Comparison of ENCODE assay signal across 10 mouse cellular contexts in the genomic region with DNA sequence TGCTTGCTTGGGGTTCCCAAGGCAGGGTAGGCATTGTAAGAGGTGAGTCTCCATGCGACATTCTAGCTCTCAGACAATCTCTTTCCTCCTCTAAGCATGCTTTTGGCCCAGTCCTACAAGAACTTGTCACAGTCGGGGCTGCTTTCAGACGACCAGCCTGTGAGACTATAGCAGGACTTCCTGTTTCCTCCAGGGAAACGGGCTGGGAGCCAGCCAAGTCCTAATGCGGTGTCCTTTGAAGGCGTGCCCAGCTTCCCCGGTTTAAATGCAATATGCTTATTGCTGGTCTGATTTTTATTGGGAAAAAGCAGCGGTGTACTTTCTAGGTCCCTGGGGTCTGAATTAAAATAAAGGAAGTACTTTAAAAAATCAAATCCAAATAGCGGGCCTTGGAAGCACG.
DNase-seq lines count a peak whose midpoint lies in the region; ATAC-seq lines count a peak whose summit lies in the region.
"Had no signal": no experiment of that assay in that cellular context is flagged by ENCODE, and none has a peak within 500 bp of the region (broad histone marks: within the 10 kb centered on the region; RNA-seq: fewer than 3 reads in every experiment).

No protein-coding gene starts in this region.

- WGBS in hindbrain, embryonic 12.5 days = 51% methylated on average over 10 of the region's 10 CpGs
- WGBS in hindbrain, embryonic 10.5 days = 63% methylated on average over 10 of the region's 10 CpGs
- WGBS in forebrain, embryonic 16.5 days = 8% methylated on average over 10 of the region's 10 CpGs
- 16% methylated on average over 10 of the region's 10 CpGs for WGBS in hindbrain, embryonic 16.5 days
- 21% methylated on average over 10 of the region's 10 CpGs for WGBS in lung, embryonic 15.5 days

- H3K4me1 ChIP-seq in hindbrain, embryonic 12.5 days = peaks cover 9% of the 10 kb centered on the region
- H3K4me1 ChIP-seq in hindbrain, embryonic 10.5 days (replicated peaks) = peaks cover 16% of the 10 kb centered on the region
- peaks cover 8% of the 10 kb centered on the region for H3K4me1 ChIP-seq in forebrain, embryonic 16.5 days (replicated peaks; ENCODE audit: control insufficient read depth, insufficient read depth, low read length)
- peaks cover 8% of the 10 kb centered on the region for H3K4me1 ChIP-seq in hindbrain, embryonic 16.5 days (ENCODE audit: control insufficient read depth, insufficient read depth, low read depth, low read length)
- H3K4me1 ChIP-seq in lung, embryonic 15.5 days = 0 out of 2 replicates have a peak, but pooled peaks cover 4% of the 10 kb centered on the region

- no peaks in the 10 kb centered on the region for H3K9me3 ChIP-seq in hindbrain, embryonic 12.5 days (replicated peaks)
- no peaks in the 10 kb centered on the region for H3K9me3 ChIP-seq in hindbrain, embryonic 10.5 days
- no peaks in the 10 kb centered on the region for H3K9me3 ChIP-seq in forebrain, embryonic 16.5 days (ENCODE audit: control insufficient read depth, low read length)
- no peaks in the 10 kb centered on the region for H3K9me3 ChIP-seq in hindbrain, embryonic 16.5 days (ENCODE audit: control insufficient read depth, low read length)
- H3K9me3 ChIP-seq in lung, embryonic 15.5 days = no peaks in the 10 kb centered on the region
- H3K9me3 ChIP-seq: embryonic facial prominence, embryonic 13.5 days; G1E had no signal

- peak overlapping the region; percentile 17; the same call in 1 of the 2 replicates for H3K27ac ChIP-seq in hindbrain, embryonic 12.5 days
- H3K27ac ChIP-seq in hindbrain, embryonic 10.5 days = no peak overlapping the region; the same call in 1 of the 2 replicates
- H3K27ac ChIP-seq in forebrain, embryonic 16.5 days (ENCODE audit: low read length) = no peak overlapping the region
- H3K27ac ChIP-seq in hindbrain, embryonic 16.5 days (ENCODE audit: low read depth, low read length) = 0 out of 2 replicates have a peak overlapping the region, but pooled peaks have one; percentile 21
- peak overlapping the region; percentile 49; the same call in 1 of the 2 replicates for H3K27ac ChIP-seq in lung, embryonic 15.5 days
- H3K27ac ChIP-seq: embryonic facial prominence, embryonic 13.5 days had no signal

- no peak for DNase-seq in hindbrain, embryonic 10.5 days (ENCODE audit: low spot score)
- peak; percentile 49 to 78 for DNase-seq in adrenal gland, adult (ENCODE audit: inconsistent age in 2 of 2, low spot score in 1 of 2)
- no peak for DNase-seq in frontal cortex, postnatal 36 days (ENCODE audit: low spot score in 2 of 2)
- no peak for DNase-seq in c-Kit-positive CD71-positive TER-119-positive erythroid progenitor cells, embryonic 14.5 days (ENCODE audit: low spot score)

- no peak for ATAC-seq in hindbrain, embryonic 12.5 days (ENCODE audit: low FRiP score)
- peak; percentile 70; the same call in 1 of the 2 replicates for ATAC-seq in forebrain, embryonic 16.5 days
- ATAC-seq in hindbrain, embryonic 16.5 days = peak; percentile 64; the same call in 1 of the 2 replicates
- ATAC-seq in lung, embryonic 15.5 days (ENCODE audit: borderline replicate concordance, extremely low read depth, low FRiP score, low TSS enrichment) = peak; percentile 72

- no peak overlapping the region for H3K4me2 ChIP-seq in hindbrain, embryonic 12.5 days (replicated peaks)
- peak overlapping the region; percentile 6; the same call in 1 of the 2 replicates for H3K4me2 ChIP-seq in forebrain, embryonic 16.5 days (ENCODE audit: low read length)
- peak overlapping the region; percentile 0; the same call in 1 of the 2 replicates for H3K4me2 ChIP-seq in hindbrain, embryonic 16.5 days (ENCODE audit: low read length)
- H3K4me2 ChIP-seq in lung, embryonic 15.5 days = no peak overlapping the region
- H3K4me2 ChIP-seq: embryonic facial prominence, embryonic 13.5 days had no signal

- no peak overlapping the region for H3K9ac ChIP-seq in hindbrain, embryonic 12.5 days
- H3K9ac ChIP-seq in forebrain, embryonic 16.5 days (replicated peaks; ENCODE audit: low read depth, low read length) = no peak overlapping the region
- H3K9ac ChIP-seq in hindbrain, embryonic 16.5 days (ENCODE audit: low read depth, low read length) = no peak overlapping the region
- H3K9ac ChIP-seq in lung, embryonic 15.5 days = no peak overlapping the region
- H3K9ac ChIP-seq: embryonic facial prominence, embryonic 13.5 days had no signal

- H3K4me3 ChIP-seq in hindbrain, embryonic 12.5 days = no peak overlapping the region
- no peak overlapping the region for H3K4me3 ChIP-seq in hindbrain, embryonic 10.5 days
- no peak overlapping the region for H3K4me3 ChIP-seq in forebrain, embryonic 16.5 days (replicated peaks; ENCODE audit: low read length)
- H3K4me3 ChIP-seq in hindbrain, embryonic 16.5 days (ENCODE audit: low read length) = no peak overlapping the region
- H3K4me3 ChIP-seq in lung, embryonic 15.5 days = no peak overlapping the region
- H3K4me3 ChIP-seq: embryonic facial prominence, embryonic 13.5 days had no signal

- no peaks in the 10 kb centered on the region for H3K36me3 ChIP-seq in hindbrain, embryonic 12.5 days
- H3K36me3 ChIP-seq in hindbrain, embryonic 10.5 days = no peaks in the 10 kb centered on the region
- no peaks in the 10 kb centered on the region for H3K36me3 ChIP-seq in forebrain, embryonic 16.5 days (ENCODE audit: control insufficient read depth, insufficient read depth)
- H3K36me3 ChIP-seq in hindbrain, embryonic 16.5 days (ENCODE audit: control insufficient read depth, insufficient read depth, low read length) = no peaks in the 10 kb centered on the region
- no peaks in the 10 kb centered on the region for H3K36me3 ChIP-seq in lung, embryonic 15.5 days
- H3K36me3 ChIP-seq: embryonic facial prominence, embryonic 13.5 days; G1E had no signal

- no peaks in the 10 kb centered on the region for H3K27me3 ChIP-seq in hindbrain, embryonic 12.5 days
- H3K27me3 ChIP-seq in hindbrain, embryonic 10.5 days (ENCODE audit: insufficient read depth, poor library complexity, severe bottlenecking) = peaks cover 13% of the 10 kb centered on the region; the same call in 1 of the 2 replicates
- no peaks in the 10 kb centered on the region for H3K27me3 ChIP-seq in forebrain, embryonic 16.5 days (replicated peaks; ENCODE audit: control insufficient read depth, insufficient read depth, low read length)
- H3K27me3 ChIP-seq in hindbrain, embryonic 16.5 days (replicated peaks; ENCODE audit: control insufficient read depth, insufficient read depth, low read length) = no peaks in the 10 kb centered on the region; the same call in 1 of the 2 replicates
- H3K27me3 ChIP-seq in lung, embryonic 15.5 days = no peaks in the 10 kb centered on the region

Comparison
In these comparisons a context has a peak if more than half of its experiments do, and no peak if none do; other contexts are left out.
1. H3K27ac ChIP-seq: peak in hindbrain, embryonic 12.5 days (single experiment), hindbrain, embryonic 16.5 days (single experiment) and lung, embryonic 15.5 days (single experiment); none in hindbrain, embryonic 10.5 days (single experiment) and forebrain, embryonic 16.5 days (single experiment).
2. H3K4me2 ChIP-seq: peak in forebrain, embryonic 16.5 days (single experiment) and hindbrain, embryonic 16.5 days (single experiment); none in hindbrain, embryonic 12.5 days (single experiment) and lung, embryonic 15.5 days (single experiment).
3. DNase-seq: peak in adrenal gland, adult (2 of 2); none in hindbrain, embryonic 10.5 days (single experiment), frontal cortex, postnatal 36 days (0 of 2) and c-Kit-positive CD71-positive TER-119-positive erythroid progenitor cells, embryonic 14.5 days (single experiment).